Mouse (Mus musculus): ENCODE data around the gene Inpp5b. TPM values are rescaled to one million over a fixed set of nuclear protein-coding genes. Genes with fewer than 3 reads are reported as not detected.
A peak's percentile ranks its signal among the peaks of the same experiment; 100 is the strongest.

Gene Inpp5b
- polyA plus RNA-seq (2015; fragmentation: Nextera tagmentation; extraction: Ambion mirVana) = 23.6 and 29.1 TPM in 2 replicates

DNA sequence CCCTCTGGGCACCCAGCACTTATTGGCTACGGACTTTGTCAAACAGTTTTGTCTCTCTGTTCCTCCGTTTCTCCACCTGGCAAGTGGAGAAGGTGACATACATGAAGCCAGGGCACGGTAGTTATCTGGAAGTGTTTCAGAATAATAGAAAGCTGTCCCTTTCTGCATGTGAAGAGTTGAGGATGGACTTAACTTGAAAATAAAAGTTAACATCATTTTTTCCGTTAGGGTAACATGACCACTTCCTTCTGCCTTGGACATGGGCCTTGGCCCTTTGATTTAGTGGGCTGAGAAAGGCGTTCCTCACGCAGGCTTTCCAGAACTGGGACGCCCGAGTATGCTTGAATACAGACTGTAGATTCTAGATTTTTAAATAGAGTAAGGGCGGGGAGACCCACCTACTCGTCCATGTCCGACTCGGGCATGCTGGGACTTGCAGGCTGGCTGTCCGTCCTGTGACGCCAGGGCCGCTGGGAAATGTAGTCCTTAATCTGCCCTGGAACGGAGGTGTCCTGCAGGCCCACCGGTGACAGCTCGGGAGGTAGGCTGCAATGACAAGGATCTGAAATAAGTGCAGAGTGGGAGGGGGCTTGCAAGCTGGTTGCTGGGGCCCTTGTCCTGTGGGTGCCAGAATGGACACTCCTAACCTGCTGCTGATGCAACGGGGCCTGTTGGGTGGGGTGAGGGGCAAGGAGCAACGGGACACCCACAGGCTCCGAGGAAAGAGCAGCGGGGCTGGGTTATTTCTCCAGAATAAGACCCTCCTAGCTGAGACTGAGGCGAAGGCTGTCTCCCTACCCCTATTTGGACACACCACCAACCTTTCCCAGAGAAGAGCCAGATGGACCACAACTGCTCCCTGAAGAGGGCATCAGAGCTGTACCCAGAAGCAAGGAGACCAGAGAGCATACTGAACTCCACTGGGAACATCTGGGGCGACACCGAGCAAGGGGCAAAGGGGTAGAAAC is at the start of gene Inpp5b:
Gene Inpp5b, plus strand, starts transcription at position 475 of the 968 bp plus-strand sequence.
- 17% methylated on average over 25 of the region's 25 CpGs for whole genome bisulfite sequencing
- Histone ChIP-seq H3K27ac (replicated peaks) (peak within 1 kb of the TSS; percentile 54; the same call in 1 of the 2 replicates), H3K9me3 (no peaks in the 10 kb centered on the region)

DNA sequence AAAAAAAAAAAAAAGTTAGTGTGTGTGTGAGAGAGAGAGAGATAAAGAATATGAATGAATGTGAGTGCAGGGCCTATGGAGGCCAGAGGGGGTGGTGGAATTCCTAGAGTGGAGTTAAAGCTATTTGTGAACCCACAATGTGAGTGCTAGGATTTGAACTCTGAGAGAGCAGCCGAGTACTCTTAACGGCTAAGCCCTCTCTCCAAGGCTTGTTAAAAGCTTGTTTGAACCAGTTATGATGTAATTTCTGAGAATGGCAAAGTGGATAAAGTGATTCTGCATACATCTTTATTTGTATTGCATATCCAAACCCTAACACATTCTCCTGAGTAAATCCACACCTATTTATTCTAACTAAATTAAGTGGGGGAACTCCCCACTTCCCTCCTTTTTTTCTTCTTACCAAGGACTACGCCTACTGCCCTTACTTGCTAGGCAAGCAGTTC is 49.2 kb upstream of the Inpp5b start:
- H3K27ac ChIP-seq (replicated peaks) = no peak overlapping the region
- H3K9me3 ChIP-seq = no peaks in the 10 kb centered on the region
- H3K4me1 ChIP-seq (replicated peaks) = peaks cover 28% of the 10 kb centered on the region
- peak overlapping the region; percentile 95 for H3K9ac ChIP-seq
- H3K27me3 ChIP-seq = peaks cover 21% of the 10 kb centered on the region
- WGBS = 82% methylated on average over 3 of the region's 3 CpGs
- H3K36me3 ChIP-seq = 0 out of 2 replicates have a peak, but pooled peaks cover under 1% of the 10 kb centered on the region
- H3K4me2 ChIP-seq = peak overlapping the region; percentile 82
- H3K4me3 ChIP-seq = peak overlapping the region; percentile 88
- no peak for ATAC-seq (ENCODE audit: low read depth)

More for the DNA sequence above, at the start of gene Inpp5b:
- Histone ChIP-seq H3K9ac (peak within 1 kb of the TSS; percentile 83), H3K4me1 (replicated peaks) (peaks cover 25% of the 10 kb centered on the region), H3K27me3 (no peaks in the 10 kb centered on the region), H3K4me3 (peak within 1 kb of the TSS; percentile 62), H3K36me3 (peaks cover 22% of the 10 kb centered on the region), H3K4me2 (peak within 1 kb of the TSS; percentile 78)
- ATAC-seq (ENCODE audit: low read depth) = peak; percentile 88

DNA sequence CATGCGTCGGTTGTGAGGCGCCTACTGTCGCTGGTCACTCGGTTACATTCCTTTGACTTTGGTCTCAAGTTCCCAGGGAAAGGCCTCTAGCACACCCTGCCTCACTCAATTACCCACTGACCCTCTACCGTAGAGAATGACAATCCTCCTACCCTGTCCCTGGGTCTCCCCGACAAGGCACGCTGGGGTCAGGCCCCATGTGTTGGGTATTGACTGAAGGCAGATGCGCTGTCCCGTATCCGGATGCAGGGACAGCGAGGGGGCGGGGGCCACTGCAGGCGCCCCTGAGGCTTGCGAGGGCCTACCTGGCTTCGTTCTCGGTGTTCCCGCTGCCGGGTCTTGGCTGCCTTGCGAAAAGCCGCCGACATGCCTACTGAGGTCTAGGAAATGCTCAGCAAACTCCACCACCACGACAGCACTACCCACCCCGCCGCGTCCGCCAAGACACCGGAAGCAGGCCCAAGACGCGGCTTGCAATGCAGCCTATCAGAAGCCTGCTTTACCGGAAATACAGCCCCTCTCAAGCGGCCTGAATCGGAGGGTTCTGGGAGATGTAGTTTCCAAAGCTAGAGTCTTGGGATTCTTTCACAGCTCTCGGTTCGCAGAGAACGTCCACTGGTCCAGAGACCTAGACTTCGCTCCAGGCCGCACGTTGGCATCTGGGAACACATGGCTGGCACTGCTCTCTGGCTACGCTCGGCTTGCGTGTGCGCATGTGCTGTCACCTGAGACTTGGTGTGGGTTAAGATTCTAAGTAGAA is 48.3 kb upstream of the Inpp5b start, which contains the start of gene Utp11:
Gene Utp11, minus strand, starts transcription at position 466 of the 760 bp plus-strand sequence.
- H3K9me3 ChIP-seq = no peaks in the 10 kb centered on the region
- H3K27ac ChIP-seq (replicated peaks) = peak within 1 kb of the TSS; percentile 59; the same call in 1 of the 2 replicates
- peak within 1 kb of the TSS; percentile 82 for H3K4me2 ChIP-seq
- peaks cover 21% of the 10 kb centered on the region for H3K27me3 ChIP-seq
- H3K4me1 ChIP-seq (replicated peaks) = peaks cover 28% of the 10 kb centered on the region
- peak; percentile 98 for ATAC-seq (ENCODE audit: low read depth)
- WGBS = 1% methylated on average over 43 of the region's 43 CpGs
- H3K4me3 ChIP-seq = peak within 1 kb of the TSS; percentile 88
- no peaks in the 10 kb centered on the region for H3K36me3 ChIP-seq
- peak within 1 kb of the TSS; percentile 95 for H3K9ac ChIP-seq

DNA sequence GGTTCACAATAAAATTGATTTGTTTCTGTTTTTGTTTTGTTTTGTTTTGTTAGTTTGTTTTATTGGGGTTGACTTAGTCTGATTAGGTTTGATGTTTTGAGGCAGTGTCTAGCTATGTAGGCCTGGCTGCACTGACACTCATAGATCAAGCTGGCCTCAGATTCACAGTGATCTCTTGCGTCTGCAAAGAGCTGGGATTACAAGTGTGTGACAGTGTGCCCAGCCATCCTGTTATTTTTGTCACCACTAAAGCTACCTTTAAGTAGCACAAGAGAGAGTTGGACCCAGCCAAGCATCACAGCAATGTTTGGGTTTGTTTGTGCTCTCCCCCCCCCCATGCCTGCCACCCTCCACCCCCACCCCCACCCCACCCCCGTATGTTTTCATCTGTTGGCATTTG is 47.1 kb upstream of the Inpp5b start:
- H3K9me3 ChIP-seq = no peaks in the 10 kb centered on the region
- H3K4me3 ChIP-seq = no peak overlapping the region
- peaks cover 30% of the 10 kb centered on the region for H3K4me1 ChIP-seq (replicated peaks)
- H3K36me3 ChIP-seq = no peaks in the 10 kb centered on the region
- no peak overlapping the region for H3K27ac ChIP-seq (replicated peaks)
- H3K27me3 ChIP-seq = peaks cover 29% of the 10 kb centered on the region
- H3K4me2 ChIP-seq = no peak overlapping the region
- 94% methylated on average over 2 of the region's 2 CpGs for WGBS
- ATAC-seq (ENCODE audit: low read depth) = no peak
- no peak overlapping the region for H3K9ac ChIP-seq

DNA sequence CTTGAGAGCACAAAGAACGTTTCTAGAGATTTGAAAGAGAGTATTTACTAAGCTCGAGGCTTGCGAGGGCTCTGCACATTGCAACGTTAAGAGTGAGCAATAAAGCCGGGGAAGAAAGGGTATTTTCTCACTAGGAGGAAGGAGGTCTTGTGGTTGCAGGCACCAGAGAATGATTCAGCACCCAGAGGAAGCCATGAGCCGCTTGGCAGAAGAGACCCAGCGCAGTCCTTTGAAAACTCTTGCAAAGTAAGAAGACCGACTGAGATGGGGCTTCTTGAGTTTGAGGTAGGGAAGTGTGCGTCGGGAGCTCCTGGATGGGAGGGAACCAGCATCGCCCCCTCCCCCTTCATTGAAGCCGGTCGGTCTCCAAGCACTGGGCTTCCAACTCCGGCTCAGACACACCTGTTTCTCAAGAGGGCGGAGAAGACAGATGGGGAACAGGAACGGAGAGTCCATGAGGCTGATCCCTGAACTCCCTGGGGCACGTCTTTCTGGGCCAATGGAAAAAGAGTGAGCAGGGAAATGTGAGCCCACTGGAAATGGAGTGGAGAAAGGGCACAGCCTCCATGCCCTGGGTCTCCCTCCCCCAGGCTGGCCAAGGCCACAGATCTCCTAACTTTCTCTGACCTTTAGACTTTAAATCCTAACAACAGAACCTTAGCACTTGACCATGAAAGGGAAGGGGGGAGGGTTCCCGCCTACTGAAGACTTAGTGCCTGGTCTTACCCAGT is 45.7 kb upstream of the Inpp5b start:
- H3K9me3 ChIP-seq = no peaks in the 10 kb centered on the region
- H3K4me1 ChIP-seq (replicated peaks) = peaks cover 38% of the 10 kb centered on the region
- no peak overlapping the region for H3K27ac ChIP-seq (replicated peaks)
- H3K9ac ChIP-seq = no peak overlapping the region
- no peak overlapping the region for H3K4me2 ChIP-seq
- ATAC-seq (ENCODE audit: low read depth) = no peak
- no peak overlapping the region for H3K4me3 ChIP-seq
- WGBS = 11% methylated on average over 18 of the region's 18 CpGs
- H3K36me3 ChIP-seq = no peaks in the 10 kb centered on the region
- H3K27me3 ChIP-seq = peaks cover 41% of the 10 kb centered on the region

DNA sequence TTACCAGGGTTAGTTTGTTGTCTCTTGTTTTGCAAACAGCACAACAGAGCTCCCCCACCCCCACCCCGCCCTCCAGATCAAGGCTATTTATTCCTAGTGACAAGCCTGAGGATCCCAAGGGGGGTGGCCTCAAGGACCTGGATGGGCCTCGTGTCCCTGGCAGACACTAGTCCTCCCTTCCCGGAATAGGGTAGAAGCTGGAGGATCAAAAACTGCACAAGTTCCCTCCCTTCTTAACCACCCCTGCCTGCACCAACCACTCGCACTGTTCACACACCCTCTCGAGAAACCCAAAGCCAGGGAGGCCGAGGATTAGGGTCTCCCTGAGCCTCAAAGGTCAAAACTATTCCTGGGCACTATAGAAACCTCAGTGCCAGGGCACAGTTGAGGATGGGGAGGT is 41.9 kb upstream of the Inpp5b start:
- H3K4me2 ChIP-seq = peak overlapping the region; percentile 96
- H3K27me3 ChIP-seq = peaks cover 69% of the 10 kb centered on the region
- H3K36me3 ChIP-seq = no peaks in the 10 kb centered on the region
- WGBS = 11% methylated on average over 6 of the region's 6 CpGs
- no peak overlapping the region for H3K9ac ChIP-seq
- no peak overlapping the region for H3K27ac ChIP-seq (replicated peaks)
- ATAC-seq (ENCODE audit: low read depth) = no peak
- H3K4me1 ChIP-seq (replicated peaks) = peaks cover 37% of the 10 kb centered on the region
- peak overlapping the region; percentile 58; the same call in 1 of the 2 replicates for H3K4me3 ChIP-seq
- H3K9me3 ChIP-seq = no peaks in the 10 kb centered on the region

DNA sequence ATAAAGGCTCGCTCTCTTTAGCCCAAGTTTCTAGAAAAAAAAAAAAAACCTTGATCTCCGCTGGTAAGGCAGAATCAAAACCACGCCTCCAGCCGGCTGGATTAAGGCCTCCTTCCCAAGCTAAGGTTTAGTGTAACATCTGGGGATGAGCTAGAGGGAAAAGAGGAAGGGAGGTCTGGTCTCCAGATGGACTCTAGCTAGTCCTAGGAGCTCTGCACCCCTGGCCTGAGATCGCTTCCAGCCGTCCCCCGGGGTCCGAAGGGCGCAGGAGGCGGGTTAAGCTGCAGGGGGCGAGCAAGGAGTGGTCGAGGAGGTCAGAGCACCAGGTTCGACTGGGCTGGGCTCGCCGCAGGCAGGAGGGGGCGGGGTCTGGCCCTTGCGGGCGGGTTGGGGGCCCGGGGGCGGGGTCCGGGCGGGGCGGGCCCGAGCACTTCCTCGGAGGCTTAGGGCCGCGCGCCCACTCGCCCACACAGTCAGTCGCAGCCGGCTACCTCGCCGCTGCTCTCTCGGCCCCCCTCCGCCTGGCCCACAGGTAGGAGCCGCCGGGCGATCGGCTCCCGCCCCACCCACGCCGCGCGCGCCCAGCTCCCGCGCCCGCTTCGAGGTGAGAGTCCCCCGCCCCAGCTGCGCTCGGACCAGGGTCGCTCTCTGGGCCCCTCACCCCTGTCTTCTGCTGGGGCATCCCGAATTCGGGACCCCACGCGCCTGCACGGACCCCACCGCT is 41.2 kb upstream of the Inpp5b start, which contains the start of gene Fhl3:
Gene Fhl3, plus strand, starts transcription at position 454 of the 724 bp plus-strand sequence.
- peaks cover 42% of the 10 kb centered on the region for H3K4me1 ChIP-seq (replicated peaks)
- no peaks in the 10 kb centered on the region for H3K36me3 ChIP-seq
- under 1% methylated on average over 44 of the region's 59 CpGs for WGBS
- no peaks in the 10 kb centered on the region for H3K9me3 ChIP-seq
- peaks cover 63% of the 10 kb centered on the region for H3K27me3 ChIP-seq
- H3K4me3 ChIP-seq = peak within 1 kb of the TSS; percentile 58
- peak within 1 kb of the TSS; percentile 77 for H3K9ac ChIP-seq
- peak within 1 kb of the TSS; percentile 46 for H3K27ac ChIP-seq (replicated peaks)
- peak; percentile 54 for ATAC-seq (ENCODE audit: low read depth)
- peak within 1 kb of the TSS; percentile 96 for H3K4me2 ChIP-seq

DNA sequence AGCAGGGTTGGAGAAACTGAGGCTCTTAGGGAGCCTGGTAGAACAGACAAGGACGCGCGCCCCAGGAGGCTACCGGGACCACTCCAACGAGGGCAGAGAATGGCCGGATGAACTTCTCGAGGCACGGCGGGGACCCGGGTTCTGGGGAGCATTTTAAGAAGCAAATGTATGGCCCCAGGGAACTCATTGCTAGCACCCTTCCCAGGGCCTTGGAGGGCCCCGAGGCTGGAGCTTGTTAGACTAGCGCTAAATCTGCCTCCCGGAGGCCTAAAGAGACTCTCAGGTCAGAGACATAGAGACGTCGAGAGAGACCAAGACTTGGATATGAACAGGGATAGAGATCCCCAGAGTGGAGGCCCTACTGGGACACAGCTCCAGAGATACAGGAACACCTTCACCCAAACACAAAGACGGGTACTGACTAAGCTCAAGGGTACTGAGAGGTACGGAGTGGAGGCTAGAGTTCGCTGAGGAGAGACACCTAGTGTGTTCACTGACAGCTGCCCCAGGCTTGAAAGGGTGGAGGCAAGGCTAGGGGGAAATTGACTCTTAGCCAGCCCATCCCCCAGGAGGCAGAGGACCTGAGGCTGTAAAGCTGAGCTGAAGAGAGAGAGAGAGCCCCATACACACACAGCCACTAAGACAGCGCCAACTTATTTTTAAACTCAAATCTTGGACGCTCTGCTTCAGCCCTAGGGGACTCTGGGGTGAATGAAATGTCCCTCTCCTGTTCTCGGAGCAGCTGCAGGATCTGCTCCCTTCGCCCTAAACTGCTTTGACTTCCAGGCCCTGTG is 40.4 kb upstream of the Inpp5b start:
- Histone ChIP-seq H3K9me3 (no peaks in the 10 kb centered on the region), H3K27ac (replicated peaks) (peak overlapping the region; percentile 46), H3K4me2 (peak overlapping the region; percentile 96), H3K4me3 (peak overlapping the region; percentile 58), H3K9ac (peak overlapping the region; percentile 77), H3K36me3 (no peaks in the 10 kb centered on the region), H3K27me3 (peaks cover 54% of the 10 kb centered on the region), H3K4me1 (replicated peaks) (peaks cover 47% of the 10 kb centered on the region)
- 3% methylated on average over 22 of the region's 22 CpGs for WGBS
- ATAC-seq (ENCODE audit: low read depth) = 0 out of 2 replicates have a peak, but pooled peaks have one; percentile 20

DNA sequence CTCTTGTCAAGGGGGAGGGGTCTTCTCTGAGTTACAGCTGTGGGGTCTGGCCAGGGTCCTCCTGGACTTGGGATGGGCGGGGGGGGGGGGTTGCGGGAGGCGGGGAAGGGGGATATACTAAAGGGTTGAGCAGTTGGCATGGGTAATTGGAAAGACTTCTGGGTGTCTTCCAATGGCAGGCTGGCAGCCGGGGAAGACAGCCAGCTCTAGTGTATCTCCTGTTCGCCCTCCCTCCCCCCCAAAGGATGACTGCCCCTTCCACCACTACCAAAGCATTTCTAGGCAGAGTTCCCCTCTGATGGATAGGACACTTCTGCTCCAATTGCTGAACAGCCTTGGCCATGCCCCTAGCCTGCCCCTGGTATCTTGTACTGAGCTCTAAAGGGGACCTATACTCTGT is 39.7 kb upstream of the Inpp5b start:
- H3K4me3 ChIP-seq = peak overlapping the region; percentile 58
- no peak for ATAC-seq (ENCODE audit: low read depth)
- no peaks in the 10 kb centered on the region for H3K36me3 ChIP-seq
- WGBS = 38% methylated on average over 5 of the region's 5 CpGs
- peaks cover 47% of the 10 kb centered on the region for H3K4me1 ChIP-seq (replicated peaks)
- peak overlapping the region; percentile 96 for H3K4me2 ChIP-seq
- no peak overlapping the region; the same call in 1 of the 2 replicates for H3K9ac ChIP-seq
- H3K27me3 ChIP-seq = peaks cover 49% of the 10 kb centered on the region
- no peak overlapping the region for H3K27ac ChIP-seq (replicated peaks)
- H3K9me3 ChIP-seq = no peaks in the 10 kb centered on the region

DNA sequence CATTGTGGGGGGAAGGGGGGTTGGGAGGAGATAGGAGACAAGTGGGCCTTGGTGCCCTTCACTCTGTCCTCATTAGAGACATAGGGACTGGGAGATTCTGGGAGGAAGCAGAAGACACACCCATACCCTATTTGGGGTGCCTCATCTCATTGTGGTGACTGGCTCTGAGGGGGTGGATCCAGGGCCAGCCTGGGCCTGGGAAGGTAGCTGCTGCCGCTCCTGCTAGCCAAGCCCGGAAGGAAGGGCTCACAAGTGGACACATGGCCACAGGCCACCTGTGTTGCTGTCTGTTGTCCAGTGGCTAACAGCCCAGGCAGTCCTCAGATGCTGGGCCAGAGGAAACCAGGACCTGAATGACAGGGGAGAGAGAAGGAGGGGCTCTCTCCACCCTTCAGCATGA is 38.2 kb upstream of the Inpp5b start:
- H3K4me3 ChIP-seq = no peak overlapping the region
- H3K4me1 ChIP-seq (replicated peaks) = peaks cover 48% of the 10 kb centered on the region
- H3K36me3 ChIP-seq = no peaks in the 10 kb centered on the region
- ATAC-seq (ENCODE audit: low read depth) = no peak
- peak overlapping the region; percentile 79; the same call in 1 of the 2 replicates for H3K27ac ChIP-seq (replicated peaks)
- H3K27me3 ChIP-seq = peaks cover 50% of the 10 kb centered on the region
- 60% methylated on average over 2 of the region's 2 CpGs for WGBS
- no peak overlapping the region for H3K9ac ChIP-seq
- peak overlapping the region; percentile 1; the same call in 1 of the 2 replicates for H3K4me2 ChIP-seq
- no peaks in the 10 kb centered on the region for H3K9me3 ChIP-seq

Data from neural tube, embryonic 13.5 days (tissue).